Mouse (Mus musculus) forebrain, embryonic 14.5 days (tissue): ENCODE results near the gene Themis2. TPM values are rescaled to one million over a fixed set of nuclear protein-coding genes. Genes with fewer than 3 reads are reported as not detected.
"Not testable (repeated sequence)": the region's sequence is repeated elsewhere in the genome, so short reads cannot be mapped to it uniquely, and the experiment has no call there.

Experiments
- ATAC-seq: fragments of 200-750 bp; cut with Nextera tagmentation; 2 replicates; pipeline ENCODE4 v1.8.0; 2017; ENCODE audit warnings: mild to moderate bottlenecking, moderate library complexity
- DNase-seq: peaks from one replicate; pipeline ENCODE4 v3.0.0-alpha.2; 2015; ENCODE audit warnings: low spot score
- H3K27ac ChIP-seq: fragments of 300-500 bp; sonication (generic); 2 replicates; pipeline ENCODE4 v1.5.1; 2014; ENCODE audit warnings: low read depth, mild to moderate bottlenecking, control low read depth, low read length, moderate library complexity
- H3K27me3 ChIP-seq: fragments of 300-500 bp; sonication (generic); replicated peaks from 2 replicates; pipeline ENCODE4 v1.6.1; 2014; ENCODE audit warnings: low read length, control low read depth, mixed read lengths; ENCODE audit not compliant: control insufficient read depth, insufficient read depth
- H3K36me3 ChIP-seq: fragments of 300-500 bp; sonication (generic); 2 replicates; pipeline ENCODE4 v1.6.1; 2014; ENCODE audit warnings: low read length, control low read depth; ENCODE audit not compliant: control insufficient read depth, insufficient read depth
- H3K4me1 ChIP-seq: fragments of 300-500 bp; sonication (generic); 2 replicates; pipeline ENCODE4 v1.6.1; 2014; ENCODE audit warnings: antibody characterized with exemption, low read length, control low read depth; ENCODE audit not compliant: control insufficient read depth, insufficient read depth
- H3K4me2 ChIP-seq: fragments of 300-500 bp; sonication (generic); 2 replicates; pipeline ENCODE4 v1.6.1; 2014; ENCODE audit warnings: mild to moderate bottlenecking, control low read depth, low read length
- H3K4me3 ChIP-seq: fragments of 300-500 bp; sonication (generic); 2 replicates; pipeline ENCODE4 v1.5.1; 2014; ENCODE audit warnings: low read depth, low read length, control low read depth
- H3K9ac ChIP-seq: fragments of 300-500 bp; sonication (generic); 2 replicates; pipeline ENCODE4 v1.6.1; 2014; ENCODE audit warnings: mild to moderate bottlenecking, low read length, control low read depth, moderate library complexity
- H3K9me3 ChIP-seq: fragments of 300-500 bp; sonication (generic); replicated peaks from 2 replicates; pipeline ENCODE4 v1.6.1; 2016; ENCODE audit warnings: low read length, control low read depth, mixed read lengths; ENCODE audit not compliant: control insufficient read depth
- WGBS: fragments of 180-500 bp; shearing (Covaris S2); extraction: QIAGEN DNeasy Blood & Tissue Kit; methylation state at CpG from one replicate; pipeline ENCODE4 v1.1.7; 2014; 5-methylcytosine and 5-hydroxymethylcytosine counted together
- polyA plus RNA-seq: library from polyadenylated mRNA; unstranded; fragments of >200 nt; fragmentation: Nextera tagmentation; extraction: Ambion mirVana; gene quantifications from 2 replicates; pipeline ENCODE4 v1.2.1, GENCODE M21; 2014

Themis2 gene
- polyA plus RNA-seq, 1 experiment from 2014 or later, result 0.42 TPM

DNA sequence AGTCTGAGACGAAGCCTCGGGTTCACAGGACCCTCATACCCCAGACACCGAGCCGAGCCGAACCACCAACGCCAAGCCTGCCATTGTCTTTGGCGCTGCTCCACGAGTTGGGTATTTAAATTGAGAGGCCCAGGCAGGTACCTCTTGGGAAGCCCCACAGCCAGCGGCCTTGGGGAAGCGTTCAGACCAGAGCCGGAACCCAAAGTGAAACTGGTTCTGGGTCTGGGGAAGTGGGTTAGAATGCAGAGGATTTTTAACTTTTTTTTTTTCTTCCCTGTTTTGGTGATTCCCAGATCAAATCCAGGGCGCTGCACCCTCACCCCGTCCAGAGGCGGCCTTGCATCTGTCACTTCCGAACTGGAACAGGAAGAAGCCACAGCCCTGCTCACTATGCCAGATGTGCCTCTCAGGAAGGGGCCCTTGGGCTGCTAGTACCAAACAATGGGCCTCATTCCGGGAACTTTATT lies 6.0 kb upstream of the Themis2 start:
- no peak for DNase-seq
- WGBS, result 76% methylated on average over 16 of the region's 16 CpGs
- H3K4me1 ChIP-seq, result no peaks in the 10 kb centered on the region

DNA sequence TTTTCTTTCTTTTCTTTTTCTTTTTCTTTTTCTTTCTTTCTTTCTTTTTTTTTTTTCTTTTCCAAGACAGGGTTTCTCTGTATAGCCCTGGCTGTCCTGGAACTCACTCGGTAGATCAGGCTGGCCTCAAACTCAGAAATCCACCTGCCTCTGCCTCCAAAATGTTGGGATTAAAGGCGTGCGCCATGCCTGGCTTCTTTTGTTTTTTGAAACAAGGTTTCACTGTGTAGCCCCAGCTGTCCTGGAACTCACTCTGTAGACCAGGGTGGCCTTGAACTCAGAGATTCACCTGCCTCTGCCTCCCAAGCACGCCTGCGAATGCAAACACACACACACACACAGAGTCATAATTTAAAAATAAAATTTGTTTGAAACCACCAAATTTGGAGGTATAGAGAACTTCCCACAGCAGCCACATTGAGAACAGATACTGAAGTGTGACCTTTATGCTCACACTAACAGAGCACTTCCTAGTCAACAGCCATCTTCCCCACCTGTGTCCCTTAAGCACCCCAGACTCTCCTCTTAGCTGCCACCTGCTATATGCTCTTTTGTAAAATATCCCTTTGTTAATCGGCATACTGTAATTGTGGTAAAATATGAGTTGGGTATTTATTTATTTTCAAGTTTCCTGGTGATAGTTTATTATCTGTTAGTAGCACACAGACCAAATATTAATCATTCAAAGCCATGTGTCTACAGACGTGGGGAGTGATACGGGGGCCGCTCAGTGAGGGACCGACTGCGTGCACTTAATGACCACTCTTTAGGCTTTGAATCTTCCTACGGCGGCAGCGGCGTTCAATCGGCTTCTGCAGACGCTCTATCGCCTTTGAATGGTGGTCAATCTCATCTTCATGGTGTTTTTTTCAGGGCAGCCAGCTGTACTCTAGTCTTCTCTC lies 5.2 kb upstream of the Themis2 start:
- H3K27ac ChIP-seq, result no peak overlapping the region
- 0 out of 2 replicates have a peak, but pooled peaks cover 3% of the 10 kb centered on the region for H3K27me3 ChIP-seq
- H3K4me2 ChIP-seq, result no peak overlapping the region
- DNase-seq, result no peak
- no peak for ATAC-seq
- H3K4me3 ChIP-seq, result no peak overlapping the region
- H3K4me1 ChIP-seq, result no peaks in the 10 kb centered on the region
- H3K9me3 ChIP-seq, result no peaks in the 10 kb centered on the region
- no peak overlapping the region for H3K9ac ChIP-seq
- 88% methylated on average over 18 of the region's 18 CpGs for WGBS
- H3K36me3 ChIP-seq, result no peaks in the 10 kb centered on the region

More for the DNA sequence above, 6.0 kb upstream of the Themis2 start:
- Histone ChIP-seq H3K4me3 (no peak overlapping the region), H3K4me2 (no peak overlapping the region), H3K9me3 (no peaks in the 10 kb centered on the region), H3K27me3 (no peaks in the 10 kb centered on the region), H3K9ac (no peak overlapping the region), H3K27ac (no peak overlapping the region), H3K36me3 (no peaks in the 10 kb centered on the region)
- no peak for ATAC-seq

DNA sequence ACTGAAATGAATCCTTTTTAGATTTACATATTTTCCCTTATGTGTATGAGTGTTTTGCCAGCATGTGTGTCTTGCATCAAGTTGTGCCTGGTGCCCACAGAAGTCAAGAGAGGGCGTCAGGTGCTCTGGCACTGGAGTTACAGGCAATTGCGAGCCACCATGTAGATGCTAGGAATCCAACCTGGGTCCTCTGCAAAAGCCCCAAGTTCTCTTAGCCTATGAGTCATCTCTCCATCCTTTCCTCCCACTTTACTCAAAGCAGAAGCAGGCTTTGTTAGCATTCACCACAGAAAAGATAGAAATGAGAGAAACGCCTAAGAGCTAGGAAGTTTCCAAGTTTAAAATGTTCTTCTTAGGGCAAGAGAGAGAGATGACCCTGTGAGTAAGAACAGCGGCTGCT lies 3.7 kb upstream of the Themis2 start:
- peaks cover 6% of the 10 kb centered on the region; the same call in 1 of the 2 replicates for H3K4me1 ChIP-seq
- ATAC-seq (no peak), DNase-seq (no peak)
- H3K9me3 ChIP-seq, result no peaks in the 10 kb centered on the region
- no peak overlapping the region for H3K9ac ChIP-seq
- no peak overlapping the region for H3K4me3 ChIP-seq
- H3K27ac ChIP-seq, result no peak overlapping the region
- no peaks in the 10 kb centered on the region for H3K36me3 ChIP-seq
- H3K4me2 ChIP-seq, result no peak overlapping the region
- peaks cover 9% of the 10 kb centered on the region; the same call in 1 of the 2 replicates for H3K27me3 ChIP-seq
- WGBS, result 94% methylated on average over 4 of the region's 4 CpGs

DNA sequence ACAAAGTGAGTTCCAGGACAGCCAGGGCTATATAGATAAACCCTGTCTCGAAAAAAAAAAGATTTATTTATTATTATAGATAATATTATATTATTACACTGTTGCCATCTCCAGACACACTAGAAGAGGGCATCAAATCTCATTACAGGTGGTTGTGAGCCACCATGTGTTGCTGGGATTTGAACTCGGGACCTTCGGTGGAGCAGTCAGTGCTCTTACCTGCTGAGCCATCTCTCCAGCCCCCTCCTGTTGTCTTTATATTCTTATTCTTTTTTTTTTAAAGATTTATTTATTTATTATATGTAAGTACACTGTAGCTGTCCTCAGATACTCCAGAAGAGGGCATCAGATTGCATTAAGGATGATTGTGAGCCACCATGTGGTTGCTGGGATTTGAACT lies 2.5 kb upstream of the Themis2 start:
- not testable (repeated sequence) for H3K36me3 ChIP-seq, H3K9me3 ChIP-seq, H3K27me3 ChIP-seq, H3K27ac ChIP-seq, H3K4me2 ChIP-seq, ATAC-seq, H3K4me1 ChIP-seq, H3K9ac ChIP-seq, H3K4me3 ChIP-seq, DNase-seq
- 85% methylated on average over 3 of the region's 3 CpGs for WGBS

DNA sequence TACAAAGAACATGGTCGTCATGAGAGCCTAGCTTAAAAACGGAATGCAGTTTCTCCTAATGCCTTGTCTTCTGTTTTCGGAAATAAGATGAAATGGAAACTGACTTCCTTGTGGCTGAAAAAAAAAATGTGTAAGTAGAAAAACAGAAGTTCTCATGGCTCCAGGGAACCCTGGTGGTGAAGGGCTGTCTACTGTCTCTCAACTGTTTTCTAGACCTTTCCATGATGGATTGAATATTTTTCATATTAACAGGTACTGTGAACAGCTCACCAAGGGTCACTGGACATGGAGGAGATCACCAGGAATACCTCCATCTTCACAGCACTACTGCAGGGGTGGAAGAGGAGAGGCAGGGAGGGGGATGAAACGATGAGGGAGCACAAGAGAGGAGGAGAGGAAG lies 1.8 kb upstream of the Themis2 start:
- 74% methylated on average over 4 of the region's 4 CpGs for WGBS
- Histone ChIP-seq H3K9ac (no peak overlapping the region), H3K27ac (no peak overlapping the region)

DNA sequence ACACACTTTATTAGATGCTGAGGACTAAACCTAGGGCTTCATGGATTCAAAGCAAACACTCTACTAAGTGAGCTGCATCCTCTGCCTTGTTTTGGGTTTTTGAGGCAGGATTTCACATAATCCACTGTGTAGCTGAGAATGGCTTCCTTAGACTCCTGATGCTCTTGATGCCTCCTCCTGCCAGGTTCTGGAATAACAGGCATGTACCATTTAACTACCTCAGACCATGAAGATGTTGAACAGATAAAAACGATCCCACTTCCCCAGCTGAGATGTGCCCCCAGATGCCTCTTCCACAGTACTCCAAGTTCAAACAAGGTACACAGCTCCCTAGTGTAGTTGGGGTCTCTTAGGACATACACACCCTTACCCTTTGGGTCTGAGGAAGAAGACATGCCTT lies 1.3 kb upstream of the Themis2 start:
- H3K4me3 ChIP-seq, result no peak overlapping the region
- no peaks in the 10 kb centered on the region for H3K36me3 ChIP-seq
- no peak overlapping the region for H3K4me2 ChIP-seq
- DNase-seq (no peak), ATAC-seq (no peak)
- 93% methylated on average over 1 of the region's 1 CpGs for WGBS
- peaks cover 9% of the 10 kb centered on the region; the same call in 1 of the 2 replicates for H3K27me3 ChIP-seq
- no peak overlapping the region for H3K9ac ChIP-seq
- no peak overlapping the region for H3K27ac ChIP-seq
- H3K9me3 ChIP-seq, result no peaks in the 10 kb centered on the region
- H3K4me1 ChIP-seq, result peaks cover 6% of the 10 kb centered on the region; the same call in 1 of the 2 replicates

More for the DNA sequence above, 1.8 kb upstream of the Themis2 start:
- no peak for DNase-seq
- no peak overlapping the region for H3K4me3 ChIP-seq
- no peaks in the 10 kb centered on the region for H3K36me3 ChIP-seq
- no peak for ATAC-seq
- peaks cover 6% of the 10 kb centered on the region; the same call in 1 of the 2 replicates for H3K4me1 ChIP-seq
- no peak overlapping the region for H3K4me2 ChIP-seq
- H3K27me3 ChIP-seq, result peaks cover 9% of the 10 kb centered on the region; the same call in 1 of the 2 replicates
- no peaks in the 10 kb centered on the region for H3K9me3 ChIP-seq

DNA sequence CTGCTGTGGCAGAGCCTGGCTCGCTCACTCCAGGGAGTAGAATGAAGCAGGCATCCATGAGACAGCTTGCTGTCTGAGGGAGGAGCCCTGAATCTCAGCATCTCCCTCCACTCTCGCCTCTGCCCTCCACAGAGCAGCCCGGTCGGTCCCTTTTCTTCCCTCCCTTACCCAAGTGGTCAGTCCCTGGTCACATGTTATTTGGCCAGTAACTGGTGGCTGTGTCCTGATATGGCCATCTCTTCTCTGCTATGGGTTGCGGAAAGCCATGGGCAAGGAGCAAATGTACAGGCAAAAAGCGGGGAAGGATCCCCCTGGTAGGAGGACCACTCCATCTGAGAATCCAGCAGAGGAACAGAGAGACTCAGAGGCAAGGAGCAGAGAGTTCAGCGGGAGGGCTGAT lies 1.0 kb downstream of the Themis2 start:
- H3K27ac ChIP-seq, result no peak overlapping the region
- ATAC-seq, result no peak
- no peaks in the 10 kb centered on the region for H3K36me3 ChIP-seq
- no peak overlapping the region for H3K9ac ChIP-seq
- H3K4me1 ChIP-seq, result peaks cover 6% of the 10 kb centered on the region; the same call in 1 of the 2 replicates
- WGBS, result 63% methylated on average over 7 of the region's 7 CpGs
- peaks cover 9% of the 10 kb centered on the region; the same call in 1 of the 2 replicates for H3K27me3 ChIP-seq
- H3K4me3 ChIP-seq, result no peak overlapping the region
- no peak for DNase-seq
- H3K9me3 ChIP-seq, result no peaks in the 10 kb centered on the region
- no peak overlapping the region for H3K4me2 ChIP-seq

DNA sequence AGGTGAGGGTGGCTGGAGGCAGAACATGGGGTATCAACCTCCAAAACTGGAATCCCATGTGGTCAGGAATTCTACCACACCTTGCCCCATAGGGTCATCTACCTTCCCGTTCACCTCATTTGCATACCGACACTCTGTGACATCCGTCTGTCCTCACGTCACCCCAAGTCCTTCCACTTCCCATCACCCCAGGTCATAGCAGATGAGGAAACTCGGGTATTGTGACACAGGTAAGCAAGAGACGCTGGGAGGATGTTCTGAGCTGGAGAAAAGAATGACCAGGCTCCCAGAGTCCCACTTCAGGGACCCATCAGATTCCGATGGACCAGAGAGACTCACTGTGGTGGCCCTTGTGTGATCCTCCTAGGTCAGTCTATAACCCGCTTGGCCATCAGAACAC lies 1.4 kb downstream of the Themis2 start:
- no peaks in the 10 kb centered on the region for H3K36me3 ChIP-seq
- 77% methylated on average over 8 of the region's 8 CpGs for WGBS
- no peak overlapping the region for H3K27ac ChIP-seq
- peaks cover 6% of the 10 kb centered on the region; the same call in 1 of the 2 replicates for H3K4me1 ChIP-seq
- H3K4me3 ChIP-seq, result no peak overlapping the region
- no peak overlapping the region for H3K4me2 ChIP-seq
- H3K27me3 ChIP-seq, result peaks cover 9% of the 10 kb centered on the region; the same call in 1 of the 2 replicates
- H3K9ac ChIP-seq, result no peak overlapping the region
- DNase-seq, result no peak
- no peaks in the 10 kb centered on the region for H3K9me3 ChIP-seq
- ATAC-seq, result no peak

DNA sequence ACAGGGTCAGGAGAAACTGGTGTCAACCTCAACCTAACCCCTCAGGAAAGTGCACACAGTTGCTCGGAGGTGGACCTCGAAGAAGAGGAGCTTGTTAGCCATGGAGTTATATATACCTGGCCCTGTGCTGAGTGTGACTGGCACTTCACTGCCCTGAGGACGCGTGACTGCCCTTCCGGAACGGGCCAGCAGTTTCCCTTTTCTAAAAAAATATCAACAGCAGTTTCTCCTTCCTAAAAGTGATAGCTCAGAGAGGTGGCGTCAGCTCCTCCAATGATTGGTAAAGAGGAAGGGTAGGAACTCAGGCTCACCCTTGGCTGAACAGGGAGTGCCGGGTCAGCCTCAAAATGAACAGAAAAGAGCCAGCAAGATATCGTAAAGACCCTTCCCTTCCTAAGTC lies 2.2 kb downstream of the Themis2 start:
- H3K4me3 ChIP-seq, result no peak overlapping the region

More for the DNA sequence above, 2.2 kb downstream of the Themis2 start:
- H3K9ac ChIP-seq, result no peak overlapping the region
- 88% methylated on average over 9 of the region's 9 CpGs for WGBS
- no peaks in the 10 kb centered on the region for H3K36me3 ChIP-seq
- H3K27me3 ChIP-seq, result peaks cover 9% of the 10 kb centered on the region; the same call in 1 of the 2 replicates
- H3K9me3 ChIP-seq, result no peaks in the 10 kb centered on the region
- no peak overlapping the region for H3K4me2 ChIP-seq
- ATAC-seq (no peak), DNase-seq (no peak)
- H3K27ac ChIP-seq, result no peak overlapping the region
- H3K4me1 ChIP-seq, result peaks cover 6% of the 10 kb centered on the region; the same call in 1 of the 2 replicates
